In the genomic region with DNA sequence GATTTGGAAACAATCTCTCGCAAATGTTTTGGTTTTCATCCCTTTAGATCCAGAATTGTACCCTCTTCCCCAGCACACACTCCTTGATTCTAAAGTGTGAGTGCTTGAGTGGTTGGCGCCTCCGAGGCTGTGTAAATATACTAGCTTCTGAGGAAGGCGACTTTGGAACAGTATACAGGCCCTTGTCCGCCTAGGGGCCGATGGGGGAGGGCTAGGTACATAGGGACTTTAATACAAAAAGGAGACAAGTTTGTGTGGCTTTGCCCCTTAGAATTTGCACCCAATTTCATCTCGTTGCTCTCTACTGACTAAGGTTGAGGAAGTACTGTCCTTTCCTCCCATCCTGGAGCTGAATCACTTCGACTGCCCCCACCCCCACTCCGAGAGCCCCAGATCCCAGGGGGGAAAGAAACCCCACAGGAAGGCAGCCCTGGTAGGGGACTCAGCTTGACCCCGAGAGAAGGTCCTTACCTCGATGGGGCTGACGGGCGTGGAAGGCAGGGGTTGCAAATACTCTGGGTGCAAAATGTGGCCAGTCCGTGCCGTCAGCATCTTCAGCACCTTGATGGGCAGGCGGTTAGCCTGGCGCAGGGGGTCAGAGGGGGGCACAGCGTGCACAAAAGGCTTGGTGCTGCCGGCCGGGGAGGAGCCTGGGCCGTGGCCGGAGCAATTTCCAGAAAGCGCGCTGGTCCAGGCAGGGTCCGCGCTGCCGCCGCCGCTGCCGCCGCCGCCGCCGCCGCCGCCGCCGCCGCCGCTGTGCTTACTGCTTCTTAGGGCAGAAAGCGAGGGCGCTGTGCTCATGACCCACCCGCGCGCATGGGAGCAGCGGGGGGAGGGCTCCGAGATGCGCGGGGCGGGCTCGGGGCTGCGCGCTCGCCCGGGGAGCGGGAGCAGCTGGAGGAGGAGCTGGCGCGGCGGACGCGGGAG, we compare ENCODE assay signal across 9 mouse cellular contexts. TPM values are rescaled to one million over a fixed set of nuclear protein-coding genes. Genes with fewer than 3 reads are reported as not detected.
DNase-seq lines count a peak whose midpoint lies in the region; ATAC-seq and TF ChIP-seq lines count a peak whose summit lies in the region.
"Had no signal": no experiment of that assay in that cellular context is flagged by ENCODE, and none has a peak within 500 bp of the region (broad histone marks: within the 10 kb centered on the region; RNA-seq: fewer than 3 reads in every experiment).

No protein-coding gene starts in this region.

- peak; percentile 27 for ATAC-seq in embryonic facial prominence, embryonic 15.5 days (ENCODE audit: insufficient number of reproducible peaks, low FRiP score, low TSS enrichment, low read depth)
- ATAC-seq in hindbrain, embryonic 14.5 days (ENCODE audit: low FRiP score): peak; percentile 31
- no peak for ATAC-seq in liver, embryonic 11.5 days (replicated peaks; ENCODE audit: low FRiP score)
- ATAC-seq in neural tube, embryonic 12.5 days (ENCODE audit: low FRiP score, low read depth): peak; percentile 13
- no peak for ATAC-seq in monocyte, adult 5-6 weeks (replicated peaks; ENCODE audit: insufficient number of reproducible peaks, low FRiP score, low TSS enrichment, poor library complexity, severe bottlenecking)

- peak overlapping the region; percentile 85 for H3K9ac ChIP-seq in MEL (ENCODE audit: control insufficient read depth, low read depth, low read length, poor library complexity, severe bottlenecking)
- peak overlapping the region; percentile 87 for H3K9ac ChIP-seq in embryonic facial prominence, embryonic 15.5 days
- H3K9ac ChIP-seq in hindbrain, embryonic 14.5 days: peak overlapping the region; percentile 87
- peak overlapping the region; percentile 51 for H3K9ac ChIP-seq in liver, embryonic 11.5 days (ENCODE audit: low read depth, low read length)
- peak overlapping the region; percentile 99 for H3K9ac ChIP-seq in neural tube, embryonic 12.5 days

- TF ChIP-seq POLR2A in MEL (IDR thresholded peaks at IDR 0.05; ENCODE audit: control insufficient read depth in 1 of 2, insufficient read depth in 1 of 2, low read depth in 1 of 2, low read length in 2 of 2, poor library complexity in 1 of 2): no peak

- H3K27ac ChIP-seq in MEL (ENCODE audit: control insufficient read depth, low read depth, low read length): peak overlapping the region; percentile 73
- peak overlapping the region; percentile 98 for H3K27ac ChIP-seq in embryonic facial prominence, embryonic 15.5 days (replicated peaks)
- peak overlapping the region; percentile 96 for H3K27ac ChIP-seq in hindbrain, embryonic 14.5 days
- peak overlapping the region; percentile 85 for H3K27ac ChIP-seq in liver, embryonic 11.5 days (ENCODE audit: low read depth, low read length)
- H3K27ac ChIP-seq in neural tube, embryonic 12.5 days: peak overlapping the region; percentile 99

- WGBS in embryonic facial prominence, embryonic 15.5 days: under 1% methylated on average over 61 of the region's 61 CpGs
- under 1% methylated on average over 51 of the region's 61 CpGs for WGBS in hindbrain, embryonic 14.5 days
- WGBS in liver, embryonic 11.5 days: under 1% methylated on average over 61 of the region's 61 CpGs
- WGBS in neural tube, embryonic 12.5 days: under 1% methylated on average over 47 of the region's 61 CpGs

- no peak for TF ChIP-seq RAD21 in MEL (IDR thresholded peaks at IDR 0.05; ENCODE audit: low read depth, low read length)

- peak overlapping the region; percentile 73 for H3K4me2 ChIP-seq in embryonic facial prominence, embryonic 15.5 days (replicated peaks)
- peak overlapping the region; percentile 62 for H3K4me2 ChIP-seq in hindbrain, embryonic 14.5 days (replicated peaks)
- peak overlapping the region; percentile 70 for H3K4me2 ChIP-seq in liver, embryonic 11.5 days
- H3K4me2 ChIP-seq in neural tube, embryonic 12.5 days (replicated peaks): peak overlapping the region; percentile 94

- H3K36me3 ChIP-seq in MEL (ENCODE audit: control insufficient read depth in 1 of 2, insufficient read depth in 2 of 2, low read length in 2 of 2): no peaks in the 10 kb centered on the region; a peak in 2 of 4 replicates
- H3K36me3 ChIP-seq in embryonic facial prominence, embryonic 15.5 days: 0 out of 2 replicates have a peak, but pooled peaks cover 5% of the 10 kb centered on the region
- peaks cover 10% of the 10 kb centered on the region; the same call in 1 of the 2 replicates for H3K36me3 ChIP-seq in hindbrain, embryonic 14.5 days (replicated peaks; ENCODE audit: control insufficient read depth, insufficient read depth)
- no peaks in the 10 kb centered on the region for H3K36me3 ChIP-seq in liver, embryonic 11.5 days (ENCODE audit: control insufficient read depth, insufficient read depth, low read length)
- H3K36me3 ChIP-seq in neural tube, embryonic 12.5 days: peaks cover 15% of the 10 kb centered on the region

- TF ChIP-seq EP300 in MEL (IDR thresholded peaks at IDR 0.05; ENCODE audit: low read depth in 1 of 2, low read length in 2 of 2): no peak

- TF ChIP-seq CTCF in MEL (IDR thresholded peaks at IDR 0.05 in 2 of 3, conservative IDR thresholded peaks at IDR 0.05 in 1 of 3; ENCODE audit: control insufficient read depth in 1 of 3, insufficient read depth in 1 of 3, low read depth in 2 of 3, low read length in 3 of 3, poor library complexity in 1 of 3, severe bottlenecking in 1 of 3): no peak

- DNase-seq in cerebellum, postnatal 10 days: peak; percentile 25 to 65
- DNase-seq in cerebellum, adult 18-20 months: no peak
- DNase-seq in MEL (ENCODE audit: low read depth, low spot score): peak; percentile 25
- no peak for DNase-seq in hindbrain, embryonic 14.5 days (ENCODE audit: low spot score)
- DNase-seq in liver, embryonic 11.5 days (ENCODE audit: low spot score): peak; percentile 67

- H3K4me3 ChIP-seq in MEL (ENCODE audit: control insufficient read depth in 1 of 2, insufficient read depth in 1 of 2, low read depth in 2 of 2, low read length in 2 of 2): peak overlapping the region; percentile 62 to 82
- H3K4me3 ChIP-seq in embryonic facial prominence, embryonic 15.5 days (replicated peaks): peak overlapping the region; percentile 77
- H3K4me3 ChIP-seq in hindbrain, embryonic 14.5 days (replicated peaks; ENCODE audit: low read length): peak overlapping the region; percentile 80
- peak overlapping the region; percentile 56 for H3K4me3 ChIP-seq in liver, embryonic 11.5 days (ENCODE audit: low read depth, low read length)
- peak overlapping the region; percentile 96 for H3K4me3 ChIP-seq in neural tube, embryonic 12.5 days

- H3K4me1 ChIP-seq in MEL (ENCODE audit: control insufficient read depth in 1 of 2, insufficient read depth in 2 of 2, low read length in 2 of 2): peaks cover 0 to 3% of the 10 kb centered on the region in 2 experiments; a peak in 1 of 4 replicates
- peaks cover 39% of the 10 kb centered on the region for H3K4me1 ChIP-seq in embryonic facial prominence, embryonic 15.5 days
- H3K4me1 ChIP-seq in hindbrain, embryonic 14.5 days (replicated peaks; ENCODE audit: control insufficient read depth, insufficient read depth, low read length): peaks cover 36% of the 10 kb centered on the region; the same call in 1 of the 2 replicates
- peaks cover 19% of the 10 kb centered on the region for H3K4me1 ChIP-seq in liver, embryonic 11.5 days (replicated peaks; ENCODE audit: control insufficient read depth, insufficient read depth, low read length)
- H3K4me1 ChIP-seq in neural tube, embryonic 12.5 days: peaks cover 33% of the 10 kb centered on the region

- H3K9me3 ChIP-seq in MEL (replicated peaks; ENCODE audit: insufficient read depth, low read length): no peaks in the 10 kb centered on the region
- H3K9me3 ChIP-seq in embryonic facial prominence, embryonic 15.5 days (replicated peaks): no peaks in the 10 kb centered on the region
- H3K9me3 ChIP-seq in hindbrain, embryonic 14.5 days (ENCODE audit: control insufficient read depth, low read length): no peaks in the 10 kb centered on the region
- H3K9me3 ChIP-seq in liver, embryonic 11.5 days (ENCODE audit: control insufficient read depth, low read length): no peaks in the 10 kb centered on the region
- no peaks in the 10 kb centered on the region for H3K9me3 ChIP-seq in neural tube, embryonic 12.5 days

- H3K27me3 ChIP-seq in MEL (ENCODE audit: control insufficient read depth in 1 of 2, insufficient read depth in 2 of 2, low read length in 2 of 2): no peaks in the 10 kb centered on the region
- H3K27me3 ChIP-seq in embryonic facial prominence, embryonic 15.5 days: no peaks in the 10 kb centered on the region
- H3K27me3 ChIP-seq in hindbrain, embryonic 14.5 days (ENCODE audit: control insufficient read depth, insufficient read depth, low read length): peaks cover 7% of the 10 kb centered on the region
- peaks cover 96% of the 10 kb centered on the region for H3K27me3 ChIP-seq in liver, embryonic 11.5 days (replicated peaks; ENCODE audit: control insufficient read depth, insufficient read depth, low read length)
- no peaks in the 10 kb centered on the region for H3K27me3 ChIP-seq in neural tube, embryonic 12.5 days (replicated peaks)
- H3K27me3 ChIP-seq: CH12.LX had no signal

- H3K79me2 ChIP-seq in MEL (ENCODE audit: control insufficient read depth, insufficient read depth, low read length, poor library complexity): peaks cover 6% of the 10 kb centered on the region

TF ChIP-seq in MEL, 35 proteins besides CTCF, POLR2A, EP300 and RAD21 (continues in another document):
- no peak for TF ChIP-seq UBTF (IDR thresholded peaks at IDR 0.05; ENCODE audit: borderline replicate concordance, insufficient read depth, low read depth, low read length)

RNA-seq across cellular contexts. Expression of gene Zfp503, which starts 2.4 kb away (rescaled TPM):
- 0.96 and 1.1 TPM in 2 replicates for total RNA-seq in MEL (2012; rRNA removed)
- polyA plus RNA-seq in MEL (2012; ENCODE audit: insufficient read depth in 1 of 2, insufficient read length in 2 of 2, low read depth in 1 of 2, low replicate concordance in 2 of 2, missing spikeins in 1 of 2): 1 to 10 TPM in 1 of 2 experiments, not detected in 1; 2.1 TPM
- polyA plus RNA-seq in embryonic facial prominence, embryonic 15.5 days (2015; fragmentation: Nextera tagmentation; extraction: Ambion mirVana): 26.1 and 27.0 TPM in 2 replicates
- 9.3 and 11.6 TPM in 2 replicates for polyA plus RNA-seq in hindbrain, embryonic 14.5 days (2014; fragmentation: Nextera tagmentation; extraction: Ambion mirVana)
- polyA plus RNA-seq in liver, embryonic 11.5 days (2014; fragmentation: Nextera tagmentation; extraction: Ambion mirVana): 3.1 and 4.1 TPM in 2 replicates
- polyA plus RNA-seq in neural tube, embryonic 12.5 days (2016; fragmentation: Nextera tagmentation; extraction: Ambion mirVana): 44.1 and 44.4 TPM in 2 replicates
- 0.38 to 0.64 TPM (median 0.58 TPM) in 3 replicates for total RNA-seq in monocyte, adult 5-6 weeks (2017)
- total RNA-seq: CH12.LX had no signal

RNA-seq across cellular contexts. Expression of gene Lrmda, which starts 32.5 kb away (rescaled TPM):
- 3.7 and 5.9 TPM in 2 replicates for total RNA-seq in MEL (2012; rRNA removed)
- 1 to 10 TPM in 1 of 2 experiments, not detected in 1; 5.1 TPM for polyA plus RNA-seq in MEL (2012; ENCODE audit: insufficient read depth in 1 of 2, insufficient read length in 2 of 2, low read depth in 1 of 2, low replicate concordance in 2 of 2, missing spikeins in 1 of 2)
- polyA plus RNA-seq in embryonic facial prominence, embryonic 15.5 days (2015; fragmentation: Nextera tagmentation; extraction: Ambion mirVana): 0.39 and 0.64 TPM in 2 replicates
- polyA plus RNA-seq in hindbrain, embryonic 14.5 days (2014; fragmentation: Nextera tagmentation; extraction: Ambion mirVana): 0.43 and 0.64 TPM in 2 replicates
- polyA plus RNA-seq in liver, embryonic 11.5 days (2014; fragmentation: Nextera tagmentation; extraction: Ambion mirVana): 0.30 and 0.53 TPM in 2 replicates
- polyA plus RNA-seq in neural tube, embryonic 12.5 days (2016; fragmentation: Nextera tagmentation; extraction: Ambion mirVana): 0.33 and 0.40 TPM in 2 replicates
- 6.4 to 20.3 TPM (median 10.3 TPM) in 3 replicates for total RNA-seq in monocyte, adult 5-6 weeks (2017)

Comparison
In these comparisons a context has a peak if more than half of its experiments do, and no peak if none do; other contexts are left out.
1. DNase-seq: peak in cerebellum, postnatal 10 days (2 of 2), MEL (single experiment) and liver, embryonic 11.5 days (single experiment); none in cerebellum, adult 18-20 months (0 of 2) and hindbrain, embryonic 14.5 days (single experiment).
2. ATAC-seq: peak in embryonic facial prominence, embryonic 15.5 days (single experiment), hindbrain, embryonic 14.5 days (single experiment) and neural tube, embryonic 12.5 days (single experiment); none in liver, embryonic 11.5 days (single experiment) and monocyte, adult 5-6 weeks (single experiment).
3. Peak in every context shown above with its lines, with median percentiles within 50 percentile points of each other: H3K27ac ChIP-seq, H3K4me3 ChIP-seq, H3K9ac ChIP-seq and H3K4me2 ChIP-seq.